Mouse (Mus musculus) brain, embryonic 14.5 days (tissue): ENCODE results near the gene Dixdc1.

ENCODE experiments used
- CTCF ChIP-seq: fragments of 200-500 bp; IDR thresholded peaks from 2 replicates; pipeline ENCODE4 v1.5.1; 2012; ENCODE audit warnings: inconsistent platforms, mild to moderate bottlenecking, moderate library complexity, borderline replicate concordance; ENCODE audit not compliant: insufficient read depth, insufficient read length; ENCODE audit errors: extremely low read depth
- POLR2A ChIP-seq: fragments of 200-500 bp; IDR thresholded peaks from 2 replicates; pipeline ENCODE4 v1.6.1; 2012; ENCODE audit warnings: mild to moderate bottlenecking, inconsistent platforms, borderline replicate concordance; ENCODE audit not compliant: poor library complexity, insufficient read depth, insufficient read length, severe bottlenecking; ENCODE audit errors: extremely low read depth

GRCm38 (mm10) chr9:50697706-50698041, 41.6 kb downstream of the Dixdc1 start:
- TF ChIP-seq CTCF (no peak), POLR2A (no peak)
